Mouse (Mus musculus) liver, adult 2 months (tissue): ENCODE results near the gene Pigp.

Experiments
- CTCF ChIP-seq: fragments of 200-500 bp; IDR thresholded peaks from 2 replicates; pipeline ENCODE4 v1.5.1; 2011; ENCODE audit warnings: low read depth, low read length, control low read depth
- POLR2A ChIP-seq: fragments of 200-500 bp; IDR thresholded peaks from 2 replicates; pipeline ENCODE4 v1.6.1; 2011; ENCODE audit warnings: low read length, control low read depth; ENCODE audit not compliant: insufficient read depth; ENCODE audit errors: extremely low read depth

GRCm38 (mm10) chr16:94362174-94362873 is 9.3 kb downstream of the Pigp start:
- no peak for TF ChIP-seq CTCF
- TF ChIP-seq POLR2A: no peak
